Mouse (Mus musculus) heart, adult 2 months (tissue): ENCODE data around the gene Mlycd. TPM values are rescaled to one million over a fixed set of nuclear protein-coding genes. Genes with fewer than 3 reads are reported as not detected.
A peak's percentile ranks its signal among the peaks of the same experiment; 100 is the strongest.

ENCODE experiments used
- DNase-seq, 2 experiments: peaks; one replicate each; pipeline ENCODE4 v3.0.0; 2021
- H3K27ac ChIP-seq: fragments of 200-600 bp; 2 replicates; pipeline ENCODE4 v1.8.1; 2022
- H3K27me3 ChIP-seq: fragments of 200-500 bp; 2 replicates; pipeline ENCODE4 v1.6.1; 2012; ENCODE audit warnings: mild to moderate bottlenecking, low read length, inconsistent platforms, mixed read lengths; ENCODE audit not compliant: control insufficient read depth, insufficient read depth
- H3K36me3 ChIP-seq: fragments of 200-500 bp; 2 replicates; pipeline ENCODE4 v1.6.1; 2012; ENCODE audit warnings: low read length, inconsistent platforms; ENCODE audit not compliant: control insufficient read depth, insufficient read depth
- H3K4me1 ChIP-seq: fragments of 200-500 bp; 2 replicates; pipeline ENCODE4 v1.6.1; 2011; ENCODE audit warnings: low read length; ENCODE audit not compliant: control insufficient read depth, insufficient read depth
- H3K4me3 ChIP-seq: fragments of 200-600 bp; 2 replicates; pipeline ENCODE4 v1.8.1; 2022
- H3K79me2 ChIP-seq: fragments of 200-500 bp; replicated peaks from 2 replicates; pipeline ENCODE4 v1.6.1; 2012; ENCODE audit warnings: mild to moderate bottlenecking, inconsistent platforms, low read length, moderate library complexity, mixed read lengths; ENCODE audit not compliant: control insufficient read depth, insufficient read depth
- H3K9ac ChIP-seq: fragments of 200-500 bp; 2 replicates; pipeline ENCODE4 v1.6.1; 2012; ENCODE audit warnings: low read depth, mild to moderate bottlenecking, control low read depth, inconsistent platforms, low read length, mixed read lengths
- CTCF ChIP-seq: fragments of 200-600 bp; IDR thresholded peaks from 2 replicates; pipeline ENCODE4 v1.8.1; 2022; ENCODE audit warnings: antibody characterized with exemption, mild to moderate bottlenecking, moderate library complexity
- EP300 ChIP-seq: fragments of 200-500 bp; IDR thresholded peaks from 2 replicates; pipeline ENCODE4 v1.6.1; 2011; ENCODE audit warnings: low read depth, low read length, control low read depth; ENCODE audit not compliant: insufficient read depth
- POLR2A ChIP-seq: fragments of 200-500 bp; IDR thresholded peaks from 2 replicates; pipeline ENCODE4 v1.6.1; 2011; ENCODE audit warnings: mild to moderate bottlenecking, low read depth, low read length, control low read depth; ENCODE audit not compliant: insufficient read depth
- WGBS: fragments of 180-500 bp; shearing (Covaris S2); methylation state at CpG from one replicate; pipeline ENCODE4 v1.1.7; 2018; 5-methylcytosine and 5-hydroxymethylcytosine counted together
- intact Hi-C: fragments of 180-260 bp; cut with DNase I; formaldehyde crosslinking; loops from one replicate; pipeline ENCODE4 v1.15.1; 2025
- long read RNA-seq: library from polyadenylated mRNA; stranded (forward); transcript quantifications from one replicate; pipeline ENCODE4 v2.0.0, GENCODE M21; 2021
- polyA plus RNA-seq: library from polyadenylated mRNA; depleted of rRNA; stranded (reverse); fragments of >200 nt; gene quantifications from 2 replicates; pipeline ENCODE4 v1.2.3, GENCODE M21; 2012; rRNA removed
- total RNA-seq, 2 experiments: library from RNA; stranded (reverse); gene quantifications; 2 replicates each; pipeline ENCODE4 v1.2.3; 2021

The Mlycd gene
- total RNA-seq (100 to 1,000 TPM; 110 to 118 TPM), polyA plus RNA-seq (83.8 and 99.1 TPM in 2 replicates)
- long read RNA-seq, transcript Mlycd-201 (5 exons, 2,128 nt), result major isoform, 270 of 289 reads
- long read RNA-seq, partial matches to known transcripts, result 10 of 289 reads
- long read RNA-seq, other reads (novel, unspliced or antisense), result 9 of 289 reads

GRCm38 (mm10) chr8:119394524-119395026 is at the start of gene Mlycd:
TSS of gene Mlycd (plus strand) at chr8:119394878.
- WGBS, result under 1% methylated on average over 44 of the region's 44 CpGs

GRCm38 (mm10) chr8:119345029-119345682 is 49.5 kb upstream of the Mlycd start:
- intact Hi-C loops, result loop anchor here (5.0 to 10.0 kb wide), 2 partner anchors 47 to 1540 kb away; partner anchors contain the start of genes Mlycd and Mphosph6
- peak overlapping the region; percentile 90 for H3K27ac ChIP-seq
- H3K79me2 ChIP-seq, result no peaks in the 10 kb centered on the region
- TF ChIP-seq POLR2A (no peak), EP300 (no peak), CTCF (no peak)
- whole genome bisulfite sequencing, result 43% methylated on average over 22 of the region's 22 CpGs
- no peaks in the 10 kb centered on the region for H3K36me3 ChIP-seq
- DNase-seq, result no peak
- H3K27me3 ChIP-seq, result no peaks in the 10 kb centered on the region
- H3K4me1 ChIP-seq, result peaks cover 3% of the 10 kb centered on the region
- peak overlapping the region; percentile 96 for H3K9ac ChIP-seq
- peak overlapping the region; percentile 93 for H3K4me3 ChIP-seq

More at GRCm38 (mm10) chr8:119394524-119395026, at the start of gene Mlycd:
- Histone ChIP-seq H3K27me3 (no peaks in the 10 kb centered on the region), H3K9ac (peak within 1 kb of the TSS; percentile 94), H3K79me2 (no peaks in the 10 kb centered on the region; the same call in 1 of the 2 replicates), H3K36me3 (peaks cover 4% of the 10 kb centered on the region; the same call in 1 of the 2 replicates), H3K4me1 (peaks cover 10% of the 10 kb centered on the region), H3K27ac (peak within 1 kb of the TSS; percentile 94), H3K4me3 (peak within 1 kb of the TSS; percentile 91)
- TF ChIP-seq EP300 (peak; percentile 45; the same call in 1 of the 2 replicates), POLR2A (peak; percentile 83; the same call in 1 of the 2 replicates), CTCF (no peak)
- DNase-seq, result peak; percentile 95 to 96
- intact Hi-C loops, result loop anchor here (5.0 kb wide), 1 partner anchor 47 kb away; no protein-coding TSS in a partner anchor

- no peaks in the 10 kb centered on the region for H3K79me2 ChIP-seq
- DNase-seq, result no peak
Measured at GRCm38 (mm10) chr8:119345683-119346075, 49.0 kb upstream of the Mlycd start.

GRCm38 (mm10) chr8:119351647-119352046 is 43.0 kb upstream of the Mlycd start:
- H3K27me3 ChIP-seq, result no peaks in the 10 kb centered on the region
- intact Hi-C loops, result no loop called here
- TF ChIP-seq CTCF, result no peak
- no peak for TF ChIP-seq POLR2A
- no peak for TF ChIP-seq EP300
- H3K27ac ChIP-seq, result no peak overlapping the region
- WGBS, result 93% methylated on average over 19 of the region's 19 CpGs
- no peaks in the 10 kb centered on the region for H3K36me3 ChIP-seq
- DNase-seq, result no peak
- no peak overlapping the region for H3K9ac ChIP-seq
- no peak overlapping the region for H3K4me3 ChIP-seq
- H3K4me1 ChIP-seq, result peaks cover 2% of the 10 kb centered on the region
- no peaks in the 10 kb centered on the region for H3K79me2 ChIP-seq

More at GRCm38 (mm10) chr8:119345683-119346075, 49.0 kb upstream of the Mlycd start:
- Histone ChIP-seq H3K27me3 (no peaks in the 10 kb centered on the region), H3K9ac (no peak overlapping the region), H3K27ac (no peak overlapping the region), H3K4me3 (no peak overlapping the region), H3K4me1 (peaks cover 3% of the 10 kb centered on the region), H3K36me3 (no peaks in the 10 kb centered on the region)
- 83% methylated on average over 15 of the region's 15 CpGs for whole genome bisulfite sequencing
- intact Hi-C loops, result loop anchor here (5.0 to 10.0 kb wide), 2 partner anchors 47 to 1541 kb away; partner anchors contain the start of genes Mlycd and Mphosph6
- TF ChIP-seq EP300, result no peak
- peak; percentile 39 for TF ChIP-seq CTCF
- no peak for TF ChIP-seq POLR2A

- WGBS, result 40% methylated on average over 10 of the region's 10 CpGs
- intact Hi-C loops, result no loop called here
- Histone ChIP-seq H3K4me1 (peaks cover 2% of the 10 kb centered on the region), H3K4me3 (no peak overlapping the region), H3K79me2 (no peaks in the 10 kb centered on the region), H3K36me3 (no peaks in the 10 kb centered on the region), H3K27ac (no peak overlapping the region), H3K27me3 (no peaks in the 10 kb centered on the region), H3K9ac (no peak overlapping the region)
- TF ChIP-seq POLR2A (no peak), EP300 (no peak), CTCF (no peak)
- no peak for DNase-seq
Measured at GRCm38 (mm10) chr8:119352977-119353658, 41.6 kb upstream of the Mlycd start.
